ENCODE assay signal across 29 mouse cellular contexts in the genomic region with DNA sequence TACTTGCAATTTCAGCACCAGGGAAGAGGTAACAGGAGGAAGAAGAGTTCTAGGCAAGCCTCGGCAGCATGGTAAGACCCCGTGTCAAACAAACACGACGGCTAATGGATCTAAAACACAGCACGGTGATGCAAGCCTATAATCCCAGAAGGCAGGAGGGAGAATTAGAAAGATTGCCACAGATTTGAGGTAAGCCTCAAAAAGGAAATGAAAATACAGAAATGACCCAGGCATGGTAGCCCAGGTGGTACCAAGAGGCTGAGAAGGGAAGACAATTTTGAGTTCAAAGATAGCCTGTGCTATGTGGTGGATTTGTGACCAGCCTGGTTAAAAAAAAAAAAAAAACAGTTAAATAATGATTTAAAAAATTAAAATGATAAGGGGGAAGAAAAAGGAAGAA.
"Had no signal": no experiment of that assay in that cellular context is flagged by ENCODE, and none has a peak within 500 bp of the region (broad histone marks: within the 10 kb centered on the region; RNA-seq: fewer than 3 reads in every experiment).

No protein-coding gene starts in this region.

- H3K9me3 ChIP-seq: limb, embryonic 10.5 days; limb, embryonic 12.5 days; limb, embryonic 13.5 days; limb, embryonic 15.5 days; liver, embryonic 12.5 days; liver, embryonic 13.5 days; liver, embryonic 15.5 days; lung, embryonic 15.5 days; midbrain, embryonic 10.5 days; midbrain, embryonic 12.5 days; midbrain, embryonic 13.5 days; midbrain, embryonic 15.5 days; neural tube, embryonic 12.5 days had no signal

- H3K4me3 ChIP-seq: limb, embryonic 10.5 days; limb, embryonic 12.5 days; limb, embryonic 13.5 days; limb, embryonic 15.5 days; liver, embryonic 12.5 days; liver, embryonic 13.5 days; liver, embryonic 15.5 days; lung, embryonic 15.5 days; megakaryocyte, embryonic 14.5 days; midbrain, embryonic 10.5 days; midbrain, embryonic 12.5 days; midbrain, embryonic 13.5 days; midbrain, embryonic 15.5 days; myocyte; neural tube, embryonic 12.5 days had no signal

- H3K4me2 ChIP-seq: limb, embryonic 12.5 days; limb, embryonic 13.5 days; limb, embryonic 15.5 days; liver, embryonic 11.5 days; liver, embryonic 12.5 days; liver, embryonic 13.5 days; liver, embryonic 15.5 days; lung, embryonic 14.5 days; lung, embryonic 15.5 days; midbrain, embryonic 11.5 days; midbrain, embryonic 12.5 days; midbrain, embryonic 13.5 days; midbrain, embryonic 15.5 days; neural tube, embryonic 12.5 days had no signal

- H3K4me1 ChIP-seq: limb, embryonic 15.5 days; liver, embryonic 12.5 days; liver, embryonic 13.5 days; liver, embryonic 15.5 days; lung, embryonic 15.5 days; megakaryocyte, embryonic 14.5 days; neural tube, embryonic 12.5 days had no signal

- H3K27ac ChIP-seq: limb, embryonic 10.5 days; limb, embryonic 12.5 days; limb, embryonic 13.5 days; limb, embryonic 15.5 days; liver, embryonic 12.5 days; liver, embryonic 13.5 days; liver, embryonic 14.5 days; liver, embryonic 15.5 days; lung, embryonic 15.5 days; macrophage; midbrain, embryonic 10.5 days; midbrain, embryonic 12.5 days; midbrain, embryonic 13.5 days; midbrain, embryonic 15.5 days; neural tube, embryonic 12.5 days had no signal

- ATAC-seq: liver, embryonic 12.5 days; liver, postnatal 0 days; midbrain, embryonic 13.5 days; midbrain, embryonic 15.5 days; midbrain, embryonic 16.5 days had no signal

- H3K27me3 ChIP-seq: limb, embryonic 12.5 days; limb, embryonic 13.5 days; limb, embryonic 15.5 days; liver, embryonic 12.5 days; liver, embryonic 13.5 days; liver, embryonic 15.5 days; lung, embryonic 15.5 days; megakaryocyte, embryonic 14.5 days; midbrain, embryonic 12.5 days; midbrain, embryonic 13.5 days; midbrain, embryonic 15.5 days; neural tube, embryonic 12.5 days had no signal

- DNase-seq: left cerebral cortex, postnatal 4 days; liver; liver, embryonic 13.5 days; liver, postnatal 0 days; lung, adult 18-20 months; lung, adult 2 months; lung, embryonic 14.5 days; lung, postnatal 10 days; lung, postnatal 14 days; lung, postnatal 4 days had no signal

- H3K36me3 ChIP-seq: limb, embryonic 10.5 days; limb, embryonic 12.5 days; limb, embryonic 13.5 days; limb, embryonic 15.5 days; liver, embryonic 12.5 days; liver, embryonic 13.5 days; liver, embryonic 15.5 days; lung, embryonic 15.5 days; midbrain, embryonic 10.5 days; midbrain, embryonic 12.5 days; midbrain, embryonic 13.5 days; midbrain, embryonic 15.5 days; neural tube, embryonic 12.5 days had no signal

- H3K9ac ChIP-seq: limb, embryonic 12.5 days; limb, embryonic 13.5 days; limb, embryonic 15.5 days; liver, embryonic 12.5 days; liver, embryonic 13.5 days; liver, embryonic 14.5 days; liver, embryonic 15.5 days; liver, postnatal 0 days; lung, embryonic 14.5 days; lung, embryonic 15.5 days; midbrain, embryonic 12.5 days; midbrain, embryonic 13.5 days; midbrain, embryonic 15.5 days; neural tube, embryonic 12.5 days had no signal
